Mouse (Mus musculus) kidney, postnatal 0 days (tissue): ENCODE data around the gene Dcp1a. TPM values are rescaled to one million over a fixed set of nuclear protein-coding genes. Genes with fewer than 3 reads are reported as not detected.
A peak's percentile ranks its signal among the peaks of the same experiment; 100 is the strongest.

ENCODE experiments used
- ATAC-seq: fragments of 200-750 bp; cut with Nextera tagmentation; replicated peaks from 2 replicates; pipeline ENCODE4 v1.8.0; 2017; ENCODE audit warnings: low read depth, moderate number of reproducible peaks, moderate TSS enrichment, moderate library complexity; ENCODE audit not compliant: low FRiP score
- DNase-seq: peaks from one replicate; pipeline ENCODE4 v3.0.0-alpha.2; 2016; ENCODE audit warnings: low spot score
- H3K27ac ChIP-seq: fragments of 300-500 bp; sonication (generic); 2 replicates; pipeline ENCODE4 v1.5.1; 2014; ENCODE audit warnings: mild to moderate bottlenecking
- H3K27me3 ChIP-seq: fragments of 300-500 bp; sonication (generic); 2 replicates; pipeline ENCODE4 v1.6.1; 2014; ENCODE audit warnings: low read length, mixed read lengths; ENCODE audit not compliant: insufficient read depth
- H3K36me3 ChIP-seq: fragments of 300-500 bp; sonication (generic); 2 replicates; pipeline ENCODE4 v1.6.1; 2014; ENCODE audit warnings: low read length, mixed read lengths; ENCODE audit not compliant: insufficient read depth
- H3K4me1 ChIP-seq: fragments of 300-500 bp; sonication (generic); replicated peaks from 2 replicates; pipeline ENCODE4 v1.6.1; 2014; ENCODE audit warnings: antibody characterized with exemption, low read length, mixed read lengths; ENCODE audit not compliant: insufficient read depth
- H3K4me2 ChIP-seq: fragments of 300-500 bp; sonication (generic); 2 replicates; pipeline ENCODE4 v1.6.1; 2014; ENCODE audit warnings: mild to moderate bottlenecking, low read length, moderate library complexity, mixed read lengths
- H3K4me3 ChIP-seq: fragments of 300-500 bp; sonication (generic); replicated peaks from 2 replicates; pipeline ENCODE4 v1.5.1; 2014; ENCODE audit warnings: low read depth, low read length
- H3K9ac ChIP-seq: fragments of 300-500 bp; sonication (generic); 2 replicates; pipeline ENCODE4 v1.6.1; 2014; ENCODE audit warnings: low read depth, low read length
- H3K9me3 ChIP-seq: fragments of 300-500 bp; sonication (generic); replicated peaks from 2 replicates; pipeline ENCODE4 v1.6.1; 2016; ENCODE audit warnings: low read length, inconsistent platforms, mixed read lengths
- CTCF ChIP-seq: IDR thresholded peaks from 2 replicates; pipeline ENCODE4 v1.5.1; 2016; ENCODE audit warnings: antibody characterized with exemption, low read depth, mild to moderate bottlenecking, moderate library complexity
- WGBS: fragments of 180-500 bp; shearing (Covaris S2); extraction: QIAGEN DNeasy Blood & Tissue Kit; methylation state at CpG from one replicate; pipeline ENCODE4 v1.1.7; 2014; 5-methylcytosine and 5-hydroxymethylcytosine counted together
- polyA plus RNA-seq: library from polyadenylated mRNA; unstranded; fragments of >200 nt; fragmentation: Nextera tagmentation; extraction: Ambion mirVana; gene quantifications from 2 replicates; pipeline ENCODE4 v1.2.1, GENCODE M21; 2015

The Dcp1a gene
- 10.9 and 11.4 TPM in 2 replicates for polyA plus RNA-seq

DNA sequence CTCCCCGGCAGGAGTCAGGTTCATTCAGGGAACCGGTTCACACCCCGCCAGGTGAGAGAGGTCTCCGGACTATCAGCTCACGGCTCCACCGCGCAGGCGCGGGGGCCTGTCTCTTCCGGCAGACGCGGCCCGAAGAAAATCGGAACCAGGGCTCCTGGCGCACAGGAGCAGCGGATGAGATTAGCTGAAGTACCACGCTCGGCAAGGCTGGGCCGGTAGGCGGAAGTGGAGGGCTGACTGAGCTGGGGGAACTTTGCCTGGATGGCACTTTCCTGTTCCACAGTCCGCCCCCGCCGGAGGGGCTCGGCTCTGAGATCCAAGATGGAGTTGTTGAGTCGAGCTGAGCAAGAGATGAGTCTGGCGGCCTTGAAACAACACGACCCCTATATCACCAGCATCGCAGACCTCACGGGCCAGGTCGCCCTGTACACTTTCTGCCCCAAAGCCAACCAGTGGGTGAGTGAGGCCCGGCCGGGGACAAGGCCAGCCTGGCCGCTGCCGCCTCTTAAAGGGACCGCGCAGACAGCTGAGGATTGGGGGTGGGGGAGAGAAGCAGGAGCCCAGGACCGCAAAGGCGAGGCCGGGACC is at the start of gene Dcp1a:
TSS of gene Dcp1a (plus strand) at position 175 of the 588 bp plus-strand sequence.
- Histone ChIP-seq H3K9me3 (no peaks in the 10 kb centered on the region), H3K4me2 (peak within 1 kb of the TSS; percentile 78), H3K9ac (peak within 1 kb of the TSS; percentile 89), H3K27ac (peak within 1 kb of the TSS; percentile 85), H3K4me3 (peak within 1 kb of the TSS; percentile 93), H3K27me3 (no peaks in the 10 kb centered on the region), H3K4me1 (no peaks in the 10 kb centered on the region; the same call in 1 of the 2 replicates), H3K36me3 (peaks cover 8% of the 10 kb centered on the region; the same call in 1 of the 2 replicates)
- ATAC-seq (peak; percentile 98), DNase-seq (peak; percentile 99)
- under 1% methylated on average over 39 of the region's 39 CpGs for WGBS
- TF ChIP-seq CTCF, result peak; percentile 30; the same call in 1 of the 2 replicates

DNA sequence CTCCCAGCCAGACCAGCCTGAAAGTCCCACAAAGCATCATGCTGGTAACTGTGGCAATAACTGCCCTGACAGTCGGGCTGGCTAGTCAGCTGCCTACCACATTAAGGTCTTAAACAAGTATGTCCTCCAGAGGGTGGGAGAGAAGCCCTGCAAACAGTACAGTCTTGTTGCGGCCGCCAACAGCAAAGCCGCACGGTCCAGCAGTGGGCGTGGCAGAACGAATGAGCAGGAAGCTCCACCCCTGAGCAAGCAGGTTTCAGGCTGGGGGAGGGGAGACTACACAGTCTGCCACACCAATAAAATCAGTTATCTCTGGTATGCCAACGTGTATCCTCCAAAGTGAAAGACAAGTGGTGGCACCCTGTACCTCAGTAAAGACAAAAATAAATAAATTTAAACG is 49.7 kb upstream of the Dcp1a start:
- Histone ChIP-seq H3K27ac (no peak overlapping the region), H3K4me1 (no peaks in the 10 kb centered on the region; the same call in 1 of the 2 replicates), H3K4me3 (no peak overlapping the region), H3K36me3 (no peaks in the 10 kb centered on the region), H3K4me2 (no peak overlapping the region), H3K9me3 (no peaks in the 10 kb centered on the region), H3K27me3 (no peaks in the 10 kb centered on the region), H3K9ac (no peak overlapping the region)
- 56% methylated on average over 9 of the region's 9 CpGs for WGBS
- ATAC-seq (no peak), DNase-seq (no peak)
- TF ChIP-seq CTCF, result no peak

DNA sequence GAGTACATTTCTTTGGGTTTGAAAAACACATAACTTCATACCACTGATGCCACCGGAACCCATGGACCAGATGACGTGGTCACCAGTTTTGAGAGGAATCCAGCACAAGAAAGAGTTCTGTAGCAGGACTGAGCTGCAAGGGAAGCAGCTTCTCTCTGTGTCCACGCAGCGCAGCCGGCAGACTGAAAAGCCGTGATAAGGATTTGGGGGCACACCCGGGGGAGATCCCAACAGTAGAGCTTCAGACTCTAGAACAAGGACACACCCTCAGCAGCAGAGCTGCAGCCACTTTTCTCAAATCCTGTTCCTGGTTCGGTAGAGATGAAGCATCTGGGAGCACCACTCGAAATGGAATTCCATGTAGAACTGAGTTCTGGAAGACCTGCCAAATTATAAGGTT is 49.3 kb upstream of the Dcp1a start:
- TF ChIP-seq CTCF, result no peak
- Histone ChIP-seq H3K36me3 (no peaks in the 10 kb centered on the region), H3K4me3 (no peak overlapping the region), H3K27ac (no peak overlapping the region), H3K9me3 (no peaks in the 10 kb centered on the region), H3K4me2 (no peak overlapping the region), H3K27me3 (no peaks in the 10 kb centered on the region), H3K9ac (no peak overlapping the region), H3K4me1 (no peaks in the 10 kb centered on the region; the same call in 1 of the 2 replicates)
- WGBS, result 88% methylated on average over 9 of the region's 9 CpGs
- no peak for ATAC-seq
- DNase-seq, result no peak

DNA sequence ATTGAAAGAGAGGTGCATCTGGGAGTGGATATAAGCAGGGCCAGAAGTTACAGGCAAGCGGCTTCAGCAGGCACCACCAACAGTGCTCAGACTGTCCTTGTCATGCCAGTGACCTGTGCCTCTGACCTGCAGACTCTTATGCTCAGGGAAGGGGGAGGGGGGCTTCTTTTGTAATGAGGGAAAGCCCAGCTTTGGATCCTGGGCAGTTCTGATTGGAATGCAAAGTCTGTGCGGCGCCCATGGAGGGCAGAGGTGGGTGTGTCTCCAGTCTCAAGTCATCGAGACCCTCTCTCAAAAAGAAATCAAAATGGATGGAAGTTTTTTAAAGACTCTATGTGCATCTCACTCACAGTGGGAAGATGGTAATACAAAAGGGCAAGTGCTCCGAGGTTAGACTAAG is 48.9 kb upstream of the Dcp1a start:
- Histone ChIP-seq H3K9ac (no peak overlapping the region), H3K27ac (no peak overlapping the region), H3K4me1 (no peaks in the 10 kb centered on the region; the same call in 1 of the 2 replicates), H3K4me2 (no peak overlapping the region), H3K36me3 (no peaks in the 10 kb centered on the region), H3K9me3 (no peaks in the 10 kb centered on the region), H3K4me3 (no peak overlapping the region), H3K27me3 (no peaks in the 10 kb centered on the region)
- ATAC-seq (no peak), DNase-seq (no peak)
- WGBS, result 73% methylated on average over 5 of the region's 5 CpGs
- no peak for TF ChIP-seq CTCF

DNA sequence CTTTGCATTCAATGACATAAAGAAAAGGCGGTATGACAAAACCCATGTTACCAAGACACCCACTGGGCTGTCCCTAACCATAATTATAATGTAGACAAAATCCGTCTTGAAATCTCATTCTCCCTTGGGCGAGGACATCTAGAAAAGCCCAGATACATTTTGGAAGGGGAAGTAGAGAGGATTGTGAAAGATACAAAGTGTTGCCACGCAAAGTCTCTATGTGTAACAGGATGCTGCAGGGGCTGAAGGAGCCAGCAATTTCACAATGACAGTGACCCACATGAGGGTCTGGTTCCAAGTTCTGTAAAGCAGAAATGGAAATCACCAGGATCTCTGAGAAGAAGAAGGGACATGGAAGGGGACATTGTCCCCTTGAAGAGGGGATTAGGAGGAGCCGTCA is 44.0 kb upstream of the Dcp1a start:
- ATAC-seq, result no peak
- Histone ChIP-seq H3K27me3 (no peaks in the 10 kb centered on the region), H3K9me3 (no peaks in the 10 kb centered on the region), H3K4me2 (no peak overlapping the region), H3K4me3 (no peak overlapping the region), H3K27ac (no peak overlapping the region), H3K4me1 (no peaks in the 10 kb centered on the region), H3K36me3 (no peaks in the 10 kb centered on the region), H3K9ac (no peak overlapping the region)
- no peak for TF ChIP-seq CTCF
- DNase-seq, result no peak
- WGBS, result 91% methylated on average over 5 of the region's 5 CpGs

DNA sequence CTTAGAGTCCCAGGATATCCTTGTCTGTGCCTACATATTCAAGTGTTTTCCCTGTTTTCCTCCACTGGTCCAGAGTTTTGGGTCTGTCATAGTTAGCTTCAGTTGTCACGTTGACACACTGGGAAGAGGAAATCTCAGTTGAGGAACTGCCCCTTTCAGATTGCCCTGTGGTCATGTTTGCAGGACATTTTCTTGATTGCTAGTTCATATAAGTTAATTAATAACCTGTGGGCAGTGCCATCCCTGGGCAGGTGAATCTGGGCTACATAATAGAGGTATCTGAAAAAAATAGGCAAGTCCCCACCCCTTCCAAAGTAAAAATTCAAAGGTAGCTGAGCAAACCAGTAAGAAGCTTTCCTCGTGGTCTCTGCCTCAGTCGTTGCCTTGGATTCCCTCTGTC is 39.4 kb upstream of the Dcp1a start:
- Histone ChIP-seq H3K27me3 (no peaks in the 10 kb centered on the region), H3K4me1 (no peaks in the 10 kb centered on the region), H3K9ac (no peak overlapping the region), H3K9me3 (no peaks in the 10 kb centered on the region), H3K4me2 (no peak overlapping the region), H3K36me3 (no peaks in the 10 kb centered on the region), H3K27ac (no peak overlapping the region), H3K4me3 (no peak overlapping the region)
- ATAC-seq (no peak), DNase-seq (no peak)
- no peak for TF ChIP-seq CTCF
- WGBS, result 68% methylated on average over 3 of the region's 3 CpGs
